Mouse (Mus musculus) liver, embryonic 14.5 days (tissue): ENCODE measurements around the gene Uqcc2. TPM values are rescaled to one million over a fixed set of nuclear protein-coding genes. Genes with fewer than 3 reads are reported as not detected.
A peak's percentile ranks its signal among the peaks of the same experiment; 100 is the strongest.

Source experiments
- ATAC-seq: fragments of 200-750 bp; cut with Nextera tagmentation; 2 replicates; pipeline ENCODE4 v1.8.0; 2017; ENCODE audit warnings: moderate number of reproducible peaks, mild to moderate bottlenecking, moderate library complexity; ENCODE audit not compliant: insufficient read depth
- DNase-seq, 3 experiments: peaks; one replicate each; pipeline ENCODE4 v3.0.0-alpha.2; 2012 to 2013; ENCODE audit warnings: low read depth in 3 of 3, low spot score in 3 of 3
- H3K27ac ChIP-seq: fragments of 300-500 bp; sonication (generic); 2 replicates; pipeline ENCODE4 v1.5.1; 2014; ENCODE audit warnings: moderate library complexity, mild to moderate bottlenecking, control low read depth, inconsistent platforms
- H3K27me3 ChIP-seq: fragments of 300-500 bp; sonication (generic); 2 replicates; pipeline ENCODE4 v1.6.1; 2014; ENCODE audit warnings: mild to moderate bottlenecking, low read length, moderate library complexity; ENCODE audit not compliant: control insufficient read depth, insufficient read depth
- H3K36me3 ChIP-seq: fragments of 300-500 bp; sonication (generic); replicated peaks from 2 replicates; pipeline ENCODE4 v1.6.1; 2014; ENCODE audit warnings: low read depth; ENCODE audit not compliant: control insufficient read depth, insufficient read depth
- H3K4me1 ChIP-seq, 2 experiments: fragments of 200-500 bp in 1 of 2; fragments of 300-500 bp in 1 of 2; sonication (generic) in 1 of 2; replicated peaks; 2 replicates each; pipeline ENCODE4 v1.6.1; 2012 to 2014; ENCODE audit warnings: antibody characterized with exemption in 1 of 2, inconsistent platforms in 1 of 2, low read length in 1 of 2; ENCODE audit not compliant: control insufficient read depth in 2 of 2, insufficient read depth in 2 of 2
- H3K4me2 ChIP-seq: fragments of 300-500 bp; sonication (generic); 2 replicates; pipeline ENCODE4 v1.6.1; 2014; ENCODE audit warnings: low read depth, mild to moderate bottlenecking, control low read depth, moderate library complexity
- H3K4me3 ChIP-seq, 2 experiments: fragments of 200-500 bp in 1 of 2; fragments of 300-500 bp in 1 of 2; sonication (generic) in 1 of 2; 2 replicates each; pipeline ENCODE4 v1.5.1; 2012 to 2014; ENCODE audit warnings: low read depth in 2 of 2, low read length in 2 of 2, mild to moderate bottlenecking in 2 of 2, control low read depth in 1 of 2, inconsistent platforms in 1 of 2, moderate library complexity in 1 of 2; ENCODE audit not compliant: insufficient read depth in 1 of 2
- H3K9ac ChIP-seq: fragments of 300-500 bp; sonication (generic); replicated peaks from 2 replicates; pipeline ENCODE4 v1.6.1; 2014; ENCODE audit warnings: mild to moderate bottlenecking, control low read depth, moderate library complexity
- H3K9me3 ChIP-seq: fragments of 300-500 bp; sonication (generic); 2 replicates; pipeline ENCODE4 v1.6.1; 2016; ENCODE audit warnings: low read length, mixed read lengths; ENCODE audit not compliant: control insufficient read depth
- CTCF ChIP-seq: IDR thresholded peaks from 2 replicates; pipeline ENCODE4 v1.5.1; 2016; ENCODE audit warnings: antibody characterized with exemption, low read depth, control low read depth
- EP300 ChIP-seq: IDR thresholded peaks from 2 replicates; pipeline ENCODE4 v1.6.1; 2016; ENCODE audit warnings: antibody characterized with exemption, low read depth
- WGBS: fragments of 180-500 bp; shearing (Covaris S2); extraction: QIAGEN DNeasy Blood & Tissue Kit; methylation state at CpG from one replicate; pipeline ENCODE4 v1.1.7; 2014; ENCODE audit not compliant: insufficient replicate concordance; 5-methylcytosine and 5-hydroxymethylcytosine counted together
- polyA plus RNA-seq, 2 experiments: library from polyadenylated mRNA; depleted of rRNA in 1 of 2; stranded (reverse) in 1 of 2; unstranded in 1 of 2; fragments of >200 nt; fragmentation: Nextera tagmentation in 1 of 2; extraction: Ambion mirVana in 1 of 2; gene quantifications; 2 replicates each; pipeline versions ENCODE4 v1.2.1 to v1.2.3; 2012 to 2014

Uqcc2 gene
- polyA plus RNA-seq, 2 experiments: 129 to 208 TPM

DNA sequence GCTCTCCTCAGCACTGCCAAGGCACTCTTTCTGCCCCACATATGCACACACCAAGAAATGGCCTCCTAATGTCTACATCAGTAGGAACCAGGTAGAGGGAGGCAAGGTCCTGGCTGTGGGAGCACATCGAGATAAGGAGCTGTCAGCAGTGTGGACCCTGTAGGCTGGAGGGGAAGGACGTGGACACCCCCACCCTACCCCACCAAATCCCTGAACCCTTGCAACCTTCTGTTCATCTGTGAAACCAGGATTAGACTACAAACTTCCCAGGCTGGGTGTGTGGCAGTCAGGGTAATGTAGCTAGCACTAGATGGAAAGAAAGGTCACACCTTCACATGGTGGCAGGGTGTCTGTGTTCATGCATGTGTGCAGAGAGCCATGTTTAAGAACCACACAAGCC lies 10.6 kb downstream of the Uqcc2 start:
- Histone ChIP-seq H3K9me3 (no peaks in the 10 kb centered on the region), H3K4me3 (no peak overlapping the region), H3K4me1 (peaks cover 0 to 5% of the 10 kb centered on the region in 2 experiments; a peak in 1 of 4 replicates), H3K27ac (no peak overlapping the region), H3K36me3 (no peaks in the 10 kb centered on the region; the same call in none of the 2 replicates), H3K27me3 (no peaks in the 10 kb centered on the region), H3K4me2 (no peak overlapping the region), H3K9ac (no peak overlapping the region)
- no peak for TF ChIP-seq EP300
- no peak for TF ChIP-seq CTCF
- whole genome bisulfite sequencing: 51% methylated on average over 2 of the region's 2 CpGs
- ATAC-seq: no peak
- no peak for DNase-seq

DNA sequence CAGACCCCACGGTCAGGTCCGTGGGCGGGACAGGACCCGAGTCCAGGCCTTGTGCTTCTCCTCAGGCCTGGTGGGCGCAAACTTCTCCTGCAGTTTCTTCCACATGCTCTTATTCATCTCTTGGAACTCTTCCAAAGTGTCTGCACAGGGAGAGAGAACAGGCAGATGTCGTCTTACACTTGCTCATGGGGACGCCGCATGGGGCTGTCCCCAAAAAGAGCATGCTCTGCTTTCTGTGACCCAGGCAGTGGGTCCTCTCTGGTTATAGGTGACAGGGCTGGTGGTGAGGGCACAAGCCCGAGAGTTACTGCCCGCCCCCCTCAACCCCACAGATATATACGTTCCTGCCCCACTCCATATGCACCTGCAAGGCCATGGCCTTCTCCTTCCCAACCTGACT lies 11.0 kb downstream of the Uqcc2 start:
- H3K27ac ChIP-seq: no peak overlapping the region
- H3K9ac ChIP-seq: no peak overlapping the region
- no peaks in the 10 kb centered on the region for H3K27me3 ChIP-seq
- no peaks in the 10 kb centered on the region; the same call in none of the 2 replicates for H3K36me3 ChIP-seq
- TF ChIP-seq EP300 (no peak), CTCF (no peak)
- 75% methylated on average over 11 of the region's 11 CpGs for WGBS
- no peak overlapping the region for H3K4me3 ChIP-seq
- H3K4me1 ChIP-seq: peaks cover 0 to 5% of the 10 kb centered on the region in 2 experiments; a peak in 1 of 4 replicates
- no peak overlapping the region for H3K4me2 ChIP-seq
- DNase-seq (no peak), ATAC-seq (no peak)
- H3K9me3 ChIP-seq: no peaks in the 10 kb centered on the region

DNA sequence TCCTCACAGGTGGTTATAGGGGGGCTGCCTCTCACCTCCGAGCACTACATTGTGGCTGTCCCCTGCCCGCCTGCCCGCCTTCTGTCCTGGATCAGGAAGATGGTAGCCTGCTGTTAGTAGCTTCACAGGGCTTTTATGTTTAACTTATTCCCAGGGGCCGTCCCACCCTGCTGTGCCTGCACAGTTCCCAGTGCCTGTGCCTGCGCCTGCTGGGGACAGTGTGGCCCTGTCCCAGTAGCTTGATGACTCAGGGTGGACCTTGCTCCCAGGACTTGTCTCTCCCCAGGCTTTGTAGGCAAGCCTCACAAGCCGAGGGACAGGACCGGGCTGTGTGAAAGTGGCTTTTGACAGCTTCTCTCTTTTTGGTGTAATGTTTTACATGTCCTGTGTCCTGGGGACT lies 11.9 kb downstream of the Uqcc2 start:
- H3K9ac ChIP-seq: no peak overlapping the region
- DNase-seq (peak in 1 of 3 experiments; percentile 12), ATAC-seq (peak; percentile 60)
- TF ChIP-seq EP300 (no peak), CTCF (no peak)
- no peaks in the 10 kb centered on the region for H3K9me3 ChIP-seq
- peaks cover 0 to 5% of the 10 kb centered on the region in 2 experiments; a peak in 1 of 4 replicates for H3K4me1 ChIP-seq
- no peaks in the 10 kb centered on the region for H3K27me3 ChIP-seq
- WGBS: 64% methylated on average over 7 of the region's 7 CpGs
- H3K27ac ChIP-seq: no peak overlapping the region
- H3K4me2 ChIP-seq: no peak overlapping the region
- H3K36me3 ChIP-seq: no peaks in the 10 kb centered on the region; the same call in none of the 2 replicates
- H3K4me3 ChIP-seq: no peak overlapping the region

DNA sequence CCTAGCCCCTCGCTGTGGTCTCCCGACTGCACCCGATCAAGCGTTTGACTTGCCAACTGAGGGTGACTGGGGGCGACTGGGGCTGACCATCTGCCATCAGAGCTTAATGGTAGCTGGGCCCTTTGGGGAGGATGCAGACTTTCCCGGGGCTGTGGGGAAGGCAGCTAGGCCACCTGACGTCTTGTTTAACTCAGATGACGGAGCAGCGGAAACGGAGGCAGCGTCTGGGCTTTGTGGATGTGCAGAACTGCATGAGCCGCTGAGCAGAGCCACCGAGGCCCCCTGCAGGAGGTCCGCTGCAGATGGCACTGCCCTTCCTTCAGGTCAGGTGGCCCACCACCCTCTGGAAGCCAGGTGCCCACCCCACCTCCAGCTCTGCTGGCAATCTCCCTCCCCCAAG lies 12.4 kb downstream of the Uqcc2 start:
- 76% methylated on average over 14 of the region's 14 CpGs for WGBS
- no peak overlapping the region for H3K4me2 ChIP-seq
- H3K4me1 ChIP-seq: peaks cover 0 to 5% of the 10 kb centered on the region in 2 experiments; a peak in 1 of 4 replicates
- H3K36me3 ChIP-seq: no peaks in the 10 kb centered on the region; the same call in none of the 2 replicates
- TF ChIP-seq EP300 (no peak), CTCF (no peak)
- H3K9me3 ChIP-seq: no peaks in the 10 kb centered on the region
- ATAC-seq: peak; percentile 4; the same call in 1 of the 2 replicates
- no peak for DNase-seq
- no peak overlapping the region for H3K4me3 ChIP-seq
- H3K27me3 ChIP-seq: no peaks in the 10 kb centered on the region
- no peak overlapping the region for H3K9ac ChIP-seq
- no peak overlapping the region for H3K27ac ChIP-seq

DNA sequence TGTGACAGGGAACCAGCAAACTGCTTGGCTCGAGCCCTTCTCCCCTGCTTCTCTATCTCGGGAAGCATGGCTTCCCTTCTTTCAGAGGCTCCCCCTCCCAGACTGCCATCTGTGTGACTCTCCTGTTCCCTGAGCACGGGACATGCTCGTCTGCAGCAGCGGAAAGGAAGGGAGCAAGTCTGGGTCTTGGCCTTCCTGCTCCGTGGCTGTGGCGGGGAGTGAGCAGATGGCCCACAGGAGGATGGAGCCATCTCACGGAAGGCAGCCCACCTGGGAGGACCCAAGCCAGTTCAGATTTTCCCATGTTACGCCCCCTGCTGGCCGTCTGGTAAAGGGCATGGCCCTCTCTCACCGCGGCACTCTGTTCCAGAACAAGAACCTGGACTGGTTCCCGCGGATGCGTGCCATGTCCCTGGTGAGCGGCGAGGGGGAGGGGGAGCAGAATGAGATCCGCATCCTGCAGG lies 13.1 kb downstream of the Uqcc2 start:
- no peaks in the 10 kb centered on the region; the same call in none of the 2 replicates for H3K36me3 ChIP-seq
- H3K4me1 ChIP-seq: peaks cover 0 to 5% of the 10 kb centered on the region in 2 experiments; a peak in 1 of 4 replicates
- peak; percentile 83 for TF ChIP-seq CTCF
- TF ChIP-seq EP300: no peak
- no peak overlapping the region for H3K9ac ChIP-seq
- no peak for ATAC-seq
- H3K4me3 ChIP-seq: no peak overlapping the region
- H3K4me2 ChIP-seq: no peak overlapping the region
- WGBS: 27% methylated on average over 18 of the region's 18 CpGs
- no peaks in the 10 kb centered on the region for H3K9me3 ChIP-seq
- no peak for DNase-seq
- H3K27me3 ChIP-seq: no peaks in the 10 kb centered on the region
- no peak overlapping the region for H3K27ac ChIP-seq
